ENCODE assay signal across 7 mouse cellular contexts in genomic region chr13:44869418-44870119, GRCm38 (mm10).
DNase-seq lines count a peak whose midpoint lies in the region; ATAC-seq lines count a peak whose summit lies in the region.
"Not testable (repeated sequence)": the region's sequence is repeated elsewhere in the genome, so short reads cannot be mapped to it uniquely, and the experiment has no call there.

No protein-coding gene starts in this region.

- not testable (repeated sequence) for H3K9me3 ChIP-seq in embryonic facial prominence, embryonic 13.5 days; limb, embryonic 11.5 days (ENCODE audit: control insufficient read depth, low read length); midbrain, embryonic 14.5 days (ENCODE audit: control insufficient read depth, low read length)

- H3K27ac ChIP-seq in embryonic facial prominence, embryonic 13.5 days; limb, embryonic 11.5 days (replicated peaks; ENCODE audit: low read depth, low read length); midbrain, embryonic 14.5 days (replicated peaks; ENCODE audit: low read depth, low read length): not testable (repeated sequence)

- not testable (repeated sequence) for H3K9ac ChIP-seq in embryonic facial prominence, embryonic 13.5 days; limb, embryonic 11.5 days (ENCODE audit: low read length); midbrain, embryonic 14.5 days (replicated peaks; ENCODE audit: low read length)

- H3K36me3 ChIP-seq in embryonic facial prominence, embryonic 13.5 days; limb, embryonic 11.5 days (ENCODE audit: control insufficient read depth, insufficient read depth, low read length); midbrain, embryonic 14.5 days (ENCODE audit: control insufficient read depth, insufficient read depth, low read length): not testable (repeated sequence)

- peak; percentile 100 for ATAC-seq in embryonic facial prominence, embryonic 13.5 days (ENCODE audit: insufficient number of reproducible peaks, insufficient read depth, low FRiP score, low TSS enrichment, low read depth)
- ATAC-seq in limb, embryonic 11.5 days (ENCODE audit: insufficient number of reproducible peaks, low FRiP score, low TSS enrichment, low read depth), result peak; percentile 100
- ATAC-seq in midbrain, embryonic 14.5 days (ENCODE audit: low FRiP score, low TSS enrichment), result peak; percentile 99

- WGBS in embryonic facial prominence, embryonic 13.5 days, result 67% methylated on average over 47 of the region's 47 CpGs
- 70% methylated on average over 47 of the region's 47 CpGs for WGBS in limb, embryonic 11.5 days
- WGBS in midbrain, embryonic 14.5 days, result 78% methylated on average over 47 of the region's 47 CpGs

- not testable (repeated sequence) for H3K4me1 ChIP-seq in embryonic facial prominence, embryonic 13.5 days; limb, embryonic 11.5 days (ENCODE audit: control insufficient read depth, insufficient read depth, low read length); midbrain, embryonic 14.5 days (ENCODE audit: control insufficient read depth, insufficient read depth, low read length)

- not testable (repeated sequence) for H3K27me3 ChIP-seq in embryonic facial prominence, embryonic 13.5 days; limb, embryonic 11.5 days (ENCODE audit: control insufficient read depth, insufficient read depth, low read length); midbrain, embryonic 14.5 days (ENCODE audit: control insufficient read depth, insufficient read depth, low read length)

- not testable (repeated sequence) for H3K4me3 ChIP-seq in embryonic facial prominence, embryonic 13.5 days; limb, embryonic 11.5 days (ENCODE audit: low read depth, low read length); midbrain, embryonic 14.5 days (replicated peaks; ENCODE audit: low read depth, low read length)

- H3K4me2 ChIP-seq in embryonic facial prominence, embryonic 13.5 days; limb, embryonic 11.5 days (ENCODE audit: low read depth, severe bottlenecking); midbrain, embryonic 14.5 days (ENCODE audit: low read length): not testable (repeated sequence)

- DNase-seq in adrenal gland, postnatal 10 days, result peak; percentile 100
- DNase-seq in heart, adult 9 months (ENCODE audit: low spot score in 2 of 2), result peak; percentile 77 to 94
- DNase-seq in kidney, adult 8-10 months, result peak; percentile 83 to 98
- peak; percentile 100 for DNase-seq in limb, embryonic 11.5 days (ENCODE audit: low spot score)
- peak; percentile 98 for DNase-seq in midbrain, embryonic 14.5 days
- peak; percentile 96 for DNase-seq in spleen, adult 12 weeks (ENCODE audit: low spot score)
